Mouse (Mus musculus) thymus, adult 2 months (tissue): ENCODE data around the gene Lpin2.

ENCODE experiments used
- CTCF ChIP-seq: fragments of 200-500 bp; IDR thresholded peaks from 2 replicates; pipeline ENCODE4 v1.5.1; 2012; ENCODE audit warnings: mild to moderate bottlenecking, control low read depth, low read length, moderate library complexity, borderline replicate concordance; ENCODE audit not compliant: control insufficient read depth, poor library complexity, insufficient read depth; ENCODE audit errors: extremely low read depth
- POLR2A ChIP-seq: fragments of 200-500 bp; IDR thresholded peaks from 2 replicates; pipeline ENCODE4 v1.6.1; 2012; ENCODE audit warnings: mild to moderate bottlenecking, low read length, control low read depth, moderate library complexity; ENCODE audit not compliant: control insufficient read depth, poor library complexity, insufficient read depth; ENCODE audit errors: extremely low read depth

DNA sequence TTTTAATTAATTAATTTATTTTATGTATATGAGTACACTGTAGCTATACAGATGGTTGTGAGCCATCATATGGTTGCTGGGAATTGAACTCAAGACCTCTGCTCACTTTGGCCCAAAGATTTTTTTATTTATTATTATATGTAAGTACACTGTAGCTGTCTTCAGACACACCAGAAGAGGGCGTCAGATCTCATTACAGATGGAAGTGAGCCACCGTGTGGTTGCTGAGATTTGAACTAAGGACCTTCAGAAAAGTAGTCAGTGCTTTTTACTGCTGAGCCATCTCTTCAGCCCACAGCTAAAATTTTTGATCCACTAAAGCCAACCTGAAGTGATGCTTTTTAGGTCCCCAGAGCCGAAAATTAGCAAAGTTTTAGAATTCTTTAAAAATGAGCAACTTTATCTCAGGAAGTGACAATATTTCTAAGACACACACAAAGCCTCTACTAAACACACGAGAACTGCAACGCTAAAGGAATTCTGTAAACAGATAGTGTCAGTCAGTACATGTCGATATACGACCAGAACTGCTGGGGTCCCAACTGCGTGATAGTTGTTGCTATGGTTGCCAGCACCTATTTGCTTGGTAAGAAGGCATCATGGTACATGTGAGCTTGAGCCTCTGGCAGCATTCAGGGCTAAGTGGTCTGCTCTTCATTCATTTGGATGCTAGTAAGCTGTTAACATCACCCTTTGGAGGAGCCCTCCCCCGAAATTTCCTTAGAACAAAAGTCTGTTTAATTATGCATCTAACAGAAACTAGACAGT, 45.0 kb downstream of the Lpin2 start:
- no peak for TF ChIP-seq CTCF
- TF ChIP-seq POLR2A = no peak
